ENCODE assay signal across 2 mouse cellular contexts in the genomic region with DNA sequence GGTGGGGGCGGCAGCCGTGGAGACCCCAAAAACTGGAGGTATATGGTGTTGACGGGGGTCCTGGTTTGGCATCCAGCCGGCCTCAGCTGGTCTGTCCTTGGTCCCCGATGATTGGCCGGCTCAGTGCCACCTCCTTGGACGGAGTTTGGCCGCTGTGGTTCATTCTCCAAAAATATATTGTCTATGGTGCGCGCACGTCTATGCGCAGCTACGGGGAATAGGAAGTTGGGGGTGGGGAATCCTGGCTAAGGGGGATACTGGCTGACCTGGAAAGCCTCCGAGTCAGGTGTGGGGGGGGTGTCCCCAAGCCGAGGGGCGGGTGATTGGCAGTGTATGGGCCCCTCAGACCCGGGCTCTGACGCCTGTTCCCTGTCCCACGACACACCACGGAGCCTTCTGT.
TF ChIP-seq lines count a peak whose summit lies in the region.

No protein-coding gene starts in this region.

TF ChIP-seq in CH12.LX, 34 proteins besides CTCF, POLR2A, EP300 and RAD21:
- TF ChIP-seq ETS1 (conservative IDR thresholded peaks at IDR 0.05; ENCODE audit: low read depth, low read length) (no peak), UBTF (IDR thresholded peaks at IDR 0.05; ENCODE audit: low read depth, low read length) (no peak), CHD1 (IDR thresholded peaks at IDR 0.05; ENCODE audit: low read depth, low read length) (no peak), ZNF384 (IDR thresholded peaks at IDR 0.05; ENCODE audit: low read depth, low read length) (no peak), ZKSCAN1 (IDR thresholded peaks at IDR 0.05; ENCODE audit: borderline replicate concordance, low read depth, low read length) (no peak), E2F4 (IDR thresholded peaks at IDR 0.05; ENCODE audit: insufficient replicate concordance, low read depth, low read length) (no peak)

TF ChIP-seq in MEL, 35 proteins besides CTCF, POLR2A, EP300 and RAD21:
- TF ChIP-seq NRF1 (IDR thresholded peaks at IDR 0.05; ENCODE audit: insufficient read depth, low read depth, low read length, poor library complexity, severe bottlenecking) (peak; percentile 45; the same call in 1 of the 2 replicates), ZMIZ1 (IDR thresholded peaks at IDR 0.05; ENCODE audit: low read depth, low read length) (no peak)
